Mouse (Mus musculus) liver, postnatal 0 days (tissue): ENCODE measurements at regions not wholly inside any gene's neighbourhood (a gene's known extent, or its start where the extent isn't known, plus 50 kb on each side); places are given as distances from the start of the nearest gene placed in this dataset.
A peak's percentile ranks its signal among the peaks of the same experiment; 100 is the strongest.

Experiments used
- ATAC-seq: fragments of 200-750 bp; cut with Nextera tagmentation; 2 replicates; pipeline ENCODE4 v1.8.0; 2017; ENCODE audit warnings: mild to moderate bottlenecking, moderate library complexity
- DNase-seq: peaks from one replicate; pipeline ENCODE4 v3.0.0-alpha.2; 2016
- H3K27ac ChIP-seq: fragments of 300-500 bp; sonication (generic); 2 replicates; pipeline ENCODE4 v1.5.1; 2014; ENCODE audit warnings: antibody characterized with exemption, moderate library complexity, mild to moderate bottlenecking, low read depth
- H3K27me3 ChIP-seq: fragments of 300-500 bp; sonication (generic); 2 replicates; pipeline ENCODE4 v1.6.1; 2014; ENCODE audit warnings: low read length, control low read depth, mixed read lengths; ENCODE audit not compliant: insufficient read depth
- H3K36me3 ChIP-seq: fragments of 300-500 bp; sonication (generic); replicated peaks from 2 replicates; pipeline ENCODE4 v1.6.1; 2014; ENCODE audit warnings: mild to moderate bottlenecking, control low read depth, low read length, moderate library complexity, mixed read lengths; ENCODE audit not compliant: insufficient read depth
- H3K4me1 ChIP-seq: fragments of 300-500 bp; sonication (generic); 2 replicates; pipeline ENCODE4 v1.6.1; 2014; ENCODE audit warnings: antibody characterized with exemption, mild to moderate bottlenecking, control low read depth; ENCODE audit not compliant: insufficient read depth
- H3K4me2 ChIP-seq: fragments of 300-500 bp; sonication (generic); 2 replicates; pipeline ENCODE4 v1.6.1; 2014; ENCODE audit warnings: low read depth, mild to moderate bottlenecking, low read length, moderate library complexity, mixed read lengths
- H3K4me3 ChIP-seq: fragments of 300-500 bp; sonication (generic); 2 replicates; pipeline ENCODE4 v1.5.1; 2014; ENCODE audit warnings: low read depth, low read length
- H3K9ac ChIP-seq: fragments of 300-500 bp; sonication (generic); replicated peaks from 2 replicates; pipeline ENCODE4 v1.6.1; 2014; ENCODE audit warnings: mild to moderate bottlenecking, moderate library complexity
- H3K9me3 ChIP-seq: fragments of 300-500 bp; sonication (generic); 2 replicates; pipeline ENCODE4 v1.6.1; 2016; ENCODE audit warnings: mild to moderate bottlenecking, control low read depth, low read length, mixed read lengths
- CTCF ChIP-seq: sonication (generic); IDR thresholded peaks from 2 replicates; pipeline ENCODE4 v1.5.1; 2016; ENCODE audit warnings: antibody characterized with exemption, low read depth
- EP300 ChIP-seq: IDR thresholded peaks from 2 replicates; pipeline ENCODE4 v1.6.1; 2016; ENCODE audit warnings: antibody characterized with exemption, low read depth, mild to moderate bottlenecking
- WGBS: fragments of 180-500 bp; shearing (Covaris S2); extraction: QIAGEN DNeasy Blood & Tissue Kit; methylation state at CpG from one replicate; pipeline ENCODE4 v1.1.7; 2014; ENCODE audit not compliant: insufficient replicate concordance; 5-methylcytosine and 5-hydroxymethylcytosine counted together

- no peaks in the 10 kb centered on the region for H3K27me3 ChIP-seq
- no peaks in the 10 kb centered on the region for H3K4me1 ChIP-seq
- WGBS: 70% methylated on average over 2 of the region's 2 CpGs
- no peak overlapping the region for H3K4me2 ChIP-seq
- H3K9me3 ChIP-seq: no peaks in the 10 kb centered on the region
- H3K27ac ChIP-seq: no peak overlapping the region
- DNase-seq: peak; percentile 9
- no peak for ATAC-seq
- TF ChIP-seq CTCF (no peak), EP300 (no peak)
- H3K36me3 ChIP-seq: no peaks in the 10 kb centered on the region
- H3K9ac ChIP-seq: no peak overlapping the region
- no peak overlapping the region for H3K4me3 ChIP-seq
These were observed 84.4 kb upstream of the Twist2 start for GRCm38 (mm10) chr1:91716836-91717235.

DNA sequence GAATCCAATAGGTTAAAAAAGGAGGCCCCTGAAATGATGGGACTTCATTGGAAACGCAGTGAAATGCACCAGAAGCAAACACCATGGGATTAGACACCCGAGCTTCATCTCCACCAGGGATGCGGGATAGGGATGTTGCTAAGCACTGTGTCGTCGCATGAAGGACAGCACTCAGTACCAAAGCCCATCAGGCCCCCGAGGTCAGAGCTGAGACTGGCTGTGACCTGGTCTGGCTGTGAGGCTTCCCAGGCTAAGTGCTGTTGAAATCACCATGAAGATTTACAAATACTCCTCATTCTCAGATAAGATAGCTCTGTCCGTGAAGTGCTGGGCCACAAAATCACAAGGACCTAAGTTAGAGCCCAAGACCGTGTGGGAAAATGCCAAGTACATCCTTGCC, 83.3 kb upstream of the Twist2 start:
- Histone ChIP-seq H3K4me1 (no peaks in the 10 kb centered on the region), H3K27ac (no peak overlapping the region), H3K36me3 (no peaks in the 10 kb centered on the region), H3K9ac (no peak overlapping the region), H3K4me3 (no peak overlapping the region), H3K4me2 (no peak overlapping the region), H3K9me3 (no peaks in the 10 kb centered on the region), H3K27me3 (no peaks in the 10 kb centered on the region)
- 56% methylated on average over 8 of the region's 8 CpGs for WGBS
- ATAC-seq (no peak), DNase-seq (peak; percentile 11)
- TF ChIP-seq CTCF: no peak
- TF ChIP-seq EP300: no peak

- DNase-seq: peak; percentile 5
- TF ChIP-seq CTCF (no peak), EP300 (no peak)
- no peak for ATAC-seq
- no peaks in the 10 kb centered on the region for H3K36me3 ChIP-seq
- no peak overlapping the region for H3K4me3 ChIP-seq
- H3K27ac ChIP-seq: no peak overlapping the region
- no peak overlapping the region for H3K4me2 ChIP-seq
- H3K4me1 ChIP-seq: no peaks in the 10 kb centered on the region
- H3K9me3 ChIP-seq: no peaks in the 10 kb centered on the region
- no peaks in the 10 kb centered on the region for H3K27me3 ChIP-seq
- WGBS: 71% methylated on average over 11 of the region's 11 CpGs
- H3K9ac ChIP-seq: no peak overlapping the region
These were observed 72.0 kb upstream of the Twist2 start for GRCm38 (mm10) chr1:91729246-91729645.

GRCm38 (mm10) chr1:91730281-91730680, 71.0 kb upstream of the Twist2 start:
- WGBS: 71% methylated on average over 2 of the region's 2 CpGs
- H3K4me3 ChIP-seq: no peak overlapping the region
- no peak for TF ChIP-seq EP300
- no peak for TF ChIP-seq CTCF
- H3K27me3 ChIP-seq: no peaks in the 10 kb centered on the region
- peak; percentile 9 for DNase-seq
- H3K4me2 ChIP-seq: no peak overlapping the region
- no peaks in the 10 kb centered on the region for H3K9me3 ChIP-seq
- no peak overlapping the region for H3K27ac ChIP-seq
- H3K4me1 ChIP-seq: no peaks in the 10 kb centered on the region
- H3K36me3 ChIP-seq: no peaks in the 10 kb centered on the region
- no peak overlapping the region for H3K9ac ChIP-seq
- no peak for ATAC-seq

GRCm38 (mm10) chr1:91731703-91732102, 69.6 kb upstream of the Twist2 start:
- Histone ChIP-seq H3K27me3 (no peaks in the 10 kb centered on the region), H3K9me3 (no peaks in the 10 kb centered on the region), H3K4me2 (no peak overlapping the region), H3K9ac (no peak overlapping the region), H3K36me3 (no peaks in the 10 kb centered on the region), H3K4me1 (no peaks in the 10 kb centered on the region), H3K27ac (no peak overlapping the region), H3K4me3 (no peak overlapping the region)
- WGBS: 56% methylated on average over 13 of the region's 13 CpGs
- DNase-seq: peak; percentile 8
- no peak for ATAC-seq
- TF ChIP-seq EP300: no peak
- TF ChIP-seq CTCF: no peak

GRCm38 (mm10) chr1:91732461-91732861, 68.8 kb upstream of the Twist2 start:
- no peaks in the 10 kb centered on the region for H3K27me3 ChIP-seq
- DNase-seq: peak; percentile 7
- no peak overlapping the region for H3K27ac ChIP-seq
- no peak overlapping the region for H3K4me2 ChIP-seq
- no peak for ATAC-seq
- 76% methylated on average over 12 of the region's 12 CpGs for WGBS
- no peaks in the 10 kb centered on the region for H3K4me1 ChIP-seq
- H3K4me3 ChIP-seq: no peak overlapping the region
- H3K9ac ChIP-seq: no peak overlapping the region
- TF ChIP-seq CTCF: no peak
- TF ChIP-seq EP300: no peak
- H3K9me3 ChIP-seq: no peaks in the 10 kb centered on the region
- no peaks in the 10 kb centered on the region for H3K36me3 ChIP-seq

- Histone ChIP-seq H3K4me2 (no peak overlapping the region), H3K4me3 (no peak overlapping the region), H3K27ac (no peak overlapping the region), H3K9ac (no peak overlapping the region), H3K4me1 (no peaks in the 10 kb centered on the region), H3K9me3 (no peaks in the 10 kb centered on the region), H3K27me3 (no peaks in the 10 kb centered on the region), H3K36me3 (no peaks in the 10 kb centered on the region)
- no peak for TF ChIP-seq EP300
- no peak for TF ChIP-seq CTCF
- WGBS: 72% methylated on average over 2 of the region's 2 CpGs
- DNase-seq (peak; percentile 6), ATAC-seq (no peak)
These were observed 66.5 kb upstream of the Twist2 start for GRCm38 (mm10) chr1:91734731-91735130.
